In genomic region chr11:64916783-64917182, GRCm38 (mm10) we compare ENCODE assay signal across 19 mouse cellular contexts.
DNase-seq lines count a peak whose midpoint lies in the region; ATAC-seq and TF ChIP-seq lines count a peak whose summit lies in the region.
"Had no signal": no experiment of that assay in that cellular context is flagged by ENCODE, and none has a peak within 500 bp of the region (broad histone marks: within the 10 kb centered on the region; RNA-seq: fewer than 3 reads in every experiment).

No protein-coding gene starts in this region.

- no peak overlapping the region for H3K4me2 ChIP-seq in embryonic facial prominence, embryonic 14.5 days (ENCODE audit: low read depth, low read length)
- no peak overlapping the region for H3K4me2 ChIP-seq in lung, embryonic 14.5 days
- no peak overlapping the region for H3K4me2 ChIP-seq in midbrain, embryonic 15.5 days
- H3K4me2 ChIP-seq in midbrain, embryonic 14.5 days (ENCODE audit: low read length): no peak overlapping the region
- H3K4me2 ChIP-seq: forebrain, embryonic 13.5 days; hindbrain, embryonic 12.5 days; midbrain, embryonic 12.5 days; neural tube, embryonic 13.5 days had no signal

- no peaks in the 10 kb centered on the region for H3K4me1 ChIP-seq in embryonic facial prominence, embryonic 14.5 days (ENCODE audit: control insufficient read depth, insufficient read depth, low read length)
- H3K4me1 ChIP-seq in embryonic facial prominence, embryonic 10.5 days: no peaks in the 10 kb centered on the region
- H3K4me1 ChIP-seq in lung, embryonic 14.5 days (ENCODE audit: insufficient read depth): no peaks in the 10 kb centered on the region
- no peaks in the 10 kb centered on the region for H3K4me1 ChIP-seq in midbrain, embryonic 15.5 days
- no peaks in the 10 kb centered on the region for H3K4me1 ChIP-seq in midbrain, embryonic 14.5 days (ENCODE audit: control insufficient read depth, insufficient read depth, low read length)
- H3K4me1 ChIP-seq: forebrain, embryonic 13.5 days; hindbrain, embryonic 12.5 days; midbrain, embryonic 12.5 days; neural tube, embryonic 13.5 days had no signal

- 55% methylated on average over 8 of the region's 8 CpGs for WGBS in embryonic facial prominence, embryonic 14.5 days
- 75% methylated on average over 8 of the region's 8 CpGs for WGBS in embryonic facial prominence, embryonic 10.5 days
- 19% methylated on average over 8 of the region's 8 CpGs for WGBS in lung, embryonic 14.5 days
- 71% methylated on average over 8 of the region's 8 CpGs for WGBS in midbrain, embryonic 15.5 days
- 78% methylated on average over 8 of the region's 8 CpGs for WGBS in midbrain, embryonic 14.5 days

- H3K36me3 ChIP-seq in embryonic facial prominence, embryonic 14.5 days (ENCODE audit: control insufficient read depth, insufficient read depth, low read length): no peaks in the 10 kb centered on the region
- H3K36me3 ChIP-seq in embryonic facial prominence, embryonic 10.5 days (replicated peaks): no peaks in the 10 kb centered on the region
- H3K36me3 ChIP-seq in lung, embryonic 14.5 days (ENCODE audit: insufficient read depth): no peaks in the 10 kb centered on the region
- H3K36me3 ChIP-seq in midbrain, embryonic 15.5 days (replicated peaks): no peaks in the 10 kb centered on the region
- no peaks in the 10 kb centered on the region for H3K36me3 ChIP-seq in midbrain, embryonic 14.5 days (ENCODE audit: control insufficient read depth, insufficient read depth, low read length)
- H3K36me3 ChIP-seq: G1E; hindbrain, embryonic 12.5 days; midbrain, embryonic 12.5 days; neural tube, embryonic 13.5 days had no signal

- no peak overlapping the region for H3K4me3 ChIP-seq in embryonic facial prominence, embryonic 14.5 days (ENCODE audit: low read depth, low read length)
- H3K4me3 ChIP-seq in embryonic facial prominence, embryonic 10.5 days: no peak overlapping the region
- no peak overlapping the region for H3K4me3 ChIP-seq in lung, embryonic 14.5 days (ENCODE audit: low read depth, low read length)
- H3K4me3 ChIP-seq in midbrain, embryonic 15.5 days: no peak overlapping the region
- no peak overlapping the region for H3K4me3 ChIP-seq in midbrain, embryonic 14.5 days (replicated peaks; ENCODE audit: low read depth, low read length)
- H3K4me3 ChIP-seq: forebrain, embryonic 13.5 days; hindbrain, embryonic 12.5 days; midbrain, embryonic 12.5 days; neural tube, embryonic 13.5 days had no signal

- H3K27ac ChIP-seq in embryonic facial prominence, embryonic 14.5 days (replicated peaks; ENCODE audit: low read depth, low read length): no peak overlapping the region
- no peak overlapping the region for H3K27ac ChIP-seq in embryonic facial prominence, embryonic 10.5 days (replicated peaks)
- H3K27ac ChIP-seq in lung, embryonic 14.5 days (ENCODE audit: low read depth): no peak overlapping the region
- no peak overlapping the region for H3K27ac ChIP-seq in midbrain, embryonic 15.5 days
- H3K27ac ChIP-seq in midbrain, embryonic 14.5 days (replicated peaks; ENCODE audit: low read depth, low read length): no peak overlapping the region
- H3K27ac ChIP-seq: forebrain, embryonic 13.5 days; hindbrain, embryonic 12.5 days; midbrain, embryonic 12.5 days; neural tube, embryonic 13.5 days had no signal

- DNase-seq in embryonic facial prominence, embryonic 14.5 days (ENCODE audit: low spot score): peak; percentile 58
- no peak for DNase-seq in embryonic facial prominence, embryonic 10.5 days (ENCODE audit: low spot score)
- DNase-seq in lung, embryonic 14.5 days: peak; percentile 61
- DNase-seq in lung, postnatal 25 days (ENCODE audit: low spot score): no peak
- DNase-seq in forelimb bud, embryonic 11.5 days (ENCODE audit: low read depth, low spot score): peak; percentile 76
- peak; percentile 1 for DNase-seq in lung, postnatal 36 days
- no peak for DNase-seq in midbrain, embryonic 14.5 days
- DNase-seq: B cell, adult 2 months; cerebellum, postnatal 10 days; left cerebral cortex, postnatal 4 days; liver, postnatal 0 days had no signal

- no peak overlapping the region for H3K9ac ChIP-seq in embryonic facial prominence, embryonic 14.5 days (ENCODE audit: low read depth, low read length)
- no peak overlapping the region for H3K9ac ChIP-seq in lung, embryonic 14.5 days
- no peak overlapping the region for H3K9ac ChIP-seq in midbrain, embryonic 15.5 days
- no peak overlapping the region for H3K9ac ChIP-seq in midbrain, embryonic 14.5 days (replicated peaks; ENCODE audit: low read length)
- H3K9ac ChIP-seq: forebrain, embryonic 13.5 days; hindbrain, embryonic 12.5 days; liver, postnatal 0 days; midbrain, embryonic 12.5 days; neural tube, embryonic 13.5 days had no signal

- H3K9me3 ChIP-seq in embryonic facial prominence, embryonic 14.5 days (ENCODE audit: control insufficient read depth, low read length): no peaks in the 10 kb centered on the region
- H3K9me3 ChIP-seq in embryonic facial prominence, embryonic 10.5 days: no peaks in the 10 kb centered on the region
- no peaks in the 10 kb centered on the region for H3K9me3 ChIP-seq in lung, embryonic 14.5 days (ENCODE audit: low read depth, low read length)
- no peaks in the 10 kb centered on the region for H3K9me3 ChIP-seq in midbrain, embryonic 15.5 days
- H3K9me3 ChIP-seq in midbrain, embryonic 14.5 days (ENCODE audit: control insufficient read depth, low read length): no peaks in the 10 kb centered on the region
- H3K9me3 ChIP-seq: forebrain, embryonic 13.5 days; G1E; hindbrain, embryonic 12.5 days; midbrain, embryonic 12.5 days; neural tube, embryonic 13.5 days had no signal

- no peak for ATAC-seq in embryonic facial prominence, embryonic 14.5 days (ENCODE audit: low read depth)
- ATAC-seq in lung, embryonic 14.5 days (ENCODE audit: insufficient read depth): no peak
- ATAC-seq in midbrain, embryonic 15.5 days (replicated peaks): no peak
- ATAC-seq in midbrain, embryonic 14.5 days (ENCODE audit: low FRiP score, low TSS enrichment): no peak
- ATAC-seq: activated CD4-positive, CD25-positive, alpha-beta regulatory T cell, adult 4 months; forebrain, embryonic 13.5 days; intestine, postnatal 0 days; liver, postnatal 0 days had no signal

- H3K27me3 ChIP-seq in embryonic facial prominence, embryonic 14.5 days (replicated peaks; ENCODE audit: control insufficient read depth, insufficient read depth, low read length): no peaks in the 10 kb centered on the region
- no peaks in the 10 kb centered on the region for H3K27me3 ChIP-seq in embryonic facial prominence, embryonic 10.5 days (replicated peaks; ENCODE audit: low read depth, poor library complexity, severe bottlenecking)
- H3K27me3 ChIP-seq in lung, embryonic 14.5 days (ENCODE audit: insufficient read depth, low read length): no peaks in the 10 kb centered on the region
- no peaks in the 10 kb centered on the region for H3K27me3 ChIP-seq in midbrain, embryonic 15.5 days (replicated peaks)
- no peaks in the 10 kb centered on the region for H3K27me3 ChIP-seq in midbrain, embryonic 14.5 days (ENCODE audit: control insufficient read depth, insufficient read depth, low read length)
- H3K27me3 ChIP-seq: forebrain, embryonic 13.5 days; hindbrain, embryonic 12.5 days; midbrain, embryonic 12.5 days; neural tube, embryonic 13.5 days had no signal

- TF ChIP-seq CTCF in lung, embryonic 14.5 days (IDR thresholded peaks at IDR 0.05; ENCODE audit: low read depth): no peak

Comparison
In these comparisons a context has a peak if more than half of its experiments do, and no peak if none do; other contexts are left out.
1. DNase-seq: peak in embryonic facial prominence, embryonic 14.5 days (single experiment), lung, embryonic 14.5 days (single experiment), forelimb bud, embryonic 11.5 days (single experiment) and lung, postnatal 36 days (single experiment); none in embryonic facial prominence, embryonic 10.5 days (single experiment), lung, postnatal 25 days (single experiment) and midbrain, embryonic 14.5 days (single experiment).